Mouse (Mus musculus): ENCODE results near the gene Tmem94. TPM values are rescaled to one million over a fixed set of nuclear protein-coding genes. Genes with fewer than 3 reads are reported as not detected.

Tmem94 gene
- total and polyA plus RNA-seq, 3 experiments, result 23.2 to 64.4 (median 38.9) TPM

DNA sequence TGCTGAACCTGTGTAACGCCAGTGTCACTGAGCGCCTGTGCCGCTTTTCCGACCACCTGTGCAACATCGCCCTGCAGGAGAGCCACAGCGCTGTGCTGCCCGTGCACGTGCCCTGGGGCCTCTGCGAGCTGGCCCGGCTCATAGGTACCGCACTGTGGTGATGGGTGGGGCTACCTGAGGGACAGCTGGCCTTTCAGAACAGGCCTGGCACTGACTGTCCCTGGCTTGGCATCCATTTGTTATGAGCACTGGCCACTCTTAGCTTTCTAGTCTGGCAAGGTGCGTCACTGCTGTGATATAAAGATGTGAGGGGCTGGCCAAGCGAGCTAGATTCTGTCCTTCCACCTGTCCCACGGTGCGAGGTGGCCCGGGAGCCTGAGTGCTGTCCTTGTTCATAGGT is 26.7 kb downstream of the Tmem94 start:
- H3K27ac ChIP-seq (ENCODE audit: control insufficient read depth, low read depth, low read length), result no peak overlapping the region
- DNase-seq (ENCODE audit: low read depth, low spot score), result no peak
- no peak overlapping the region for H3K4me3 ChIP-seq (ENCODE audit: control insufficient read depth in 1 of 2, insufficient read depth in 1 of 2, low read depth in 2 of 2, low read length in 2 of 2)
- H3K36me3 ChIP-seq (ENCODE audit: control insufficient read depth in 1 of 2, insufficient read depth in 2 of 2, low read length in 2 of 2), result peaks cover 0 to 1% of the 10 kb centered on the region in 2 experiments; a peak in 1 of 4 replicates
- no peaks in the 10 kb centered on the region for H3K4me1 ChIP-seq (ENCODE audit: control insufficient read depth in 1 of 2, insufficient read depth in 2 of 2, low read length in 2 of 2)
- no peak for TF ChIP-seq MAFK (IDR thresholded peaks at IDR 0.05; ENCODE audit: borderline replicate concordance, low read depth, low read length)
- TF ChIP-seq GABPA (IDR thresholded peaks at IDR 0.05; ENCODE audit: low read depth, low read length), result no peak
- no peak for TF ChIP-seq USF2 (IDR thresholded peaks at IDR 0.05; ENCODE audit: borderline replicate concordance in 1 of 2, insufficient read depth in 1 of 2, low read depth in 1 of 2, low read length in 2 of 2)
- no peak for TF ChIP-seq MEF2A (IDR thresholded peaks at IDR 0.05; ENCODE audit: extremely low read depth, insufficient replicate concordance, low read depth, low read length, poor library complexity, severe bottlenecking)
- no peak for TF ChIP-seq RAD21 (IDR thresholded peaks at IDR 0.05; ENCODE audit: low read depth, low read length)
- no peak for TF ChIP-seq NELFE (IDR thresholded peaks at IDR 0.05; ENCODE audit: low read depth, low read length)
- TF ChIP-seq HCFC1 (IDR thresholded peaks at IDR 0.05; ENCODE audit: low read depth, low read length), result no peak
- TF ChIP-seq MYB (IDR thresholded peaks at IDR 0.05; ENCODE audit: low read depth, low read length), result no peak
- no peaks in the 10 kb centered on the region for H3K27me3 ChIP-seq (ENCODE audit: control insufficient read depth in 1 of 2, insufficient read depth in 2 of 2, low read length in 2 of 2)
- no peaks in the 10 kb centered on the region for H3K79me2 ChIP-seq (ENCODE audit: control insufficient read depth, insufficient read depth, low read length, poor library complexity)
- no peaks in the 10 kb centered on the region for H3K9me3 ChIP-seq (replicated peaks; ENCODE audit: insufficient read depth, low read length)
- H3K9ac ChIP-seq (ENCODE audit: control insufficient read depth, low read depth, low read length, poor library complexity, severe bottlenecking), result no peak overlapping the region

- Histone ChIP-seq H3K27ac (ENCODE audit: control insufficient read depth, low read depth, low read length) (no peak overlapping the region), H3K27me3 (ENCODE audit: control insufficient read depth in 1 of 2, insufficient read depth in 2 of 2, low read length in 2 of 2) (no peaks in the 10 kb centered on the region), H3K79me2 (ENCODE audit: control insufficient read depth, insufficient read depth, low read length, poor library complexity) (no peaks in the 10 kb centered on the region), H3K4me1 (ENCODE audit: control insufficient read depth in 1 of 2, insufficient read depth in 2 of 2, low read length in 2 of 2) (no peaks in the 10 kb centered on the region), H3K9ac (ENCODE audit: control insufficient read depth, low read depth, low read length, poor library complexity, severe bottlenecking) (no peak overlapping the region), H3K4me3 (ENCODE audit: control insufficient read depth in 1 of 2, insufficient read depth in 1 of 2, low read depth in 2 of 2, low read length in 2 of 2) (no peak overlapping the region), H3K9me3 (replicated peaks; ENCODE audit: insufficient read depth, low read length) (no peaks in the 10 kb centered on the region), H3K36me3 (ENCODE audit: control insufficient read depth in 1 of 2, insufficient read depth in 2 of 2, low read length in 2 of 2) (peaks cover 0 to 1% of the 10 kb centered on the region in 2 experiments; a peak in 1 of 4 replicates)
- DNase-seq (ENCODE audit: low read depth, low spot score), result no peak
- TF ChIP-seq ZNF384 (IDR thresholded peaks at IDR 0.05; ENCODE audit: low read depth, low read length) (no peak), MAZ (IDR thresholded peaks at IDR 0.05; ENCODE audit: low read depth, low read length) (no peak), TAL1 (IDR thresholded peaks at IDR 0.05; ENCODE audit: low read length) (no peak), NRF1 (IDR thresholded peaks at IDR 0.05; ENCODE audit: insufficient read depth, low read depth, low read length, poor library complexity, severe bottlenecking) (no peak), POLR2AphosphoS5 (IDR thresholded peaks at IDR 0.05; ENCODE audit: borderline replicate concordance, low read depth, low read length) (no peak), CHD1 (IDR thresholded peaks at IDR 0.05; ENCODE audit: low read depth, low read length) (no peak), MEF2A (IDR thresholded peaks at IDR 0.05; ENCODE audit: extremely low read depth, insufficient replicate concordance, low read depth, low read length, poor library complexity, severe bottlenecking) (no peak), EP300 (IDR thresholded peaks at IDR 0.05; ENCODE audit: low read depth in 1 of 2, low read length in 2 of 2) (no peak), ELF1 (IDR thresholded peaks at IDR 0.05; ENCODE audit: low read depth, low read length) (no peak), MAX (IDR thresholded peaks at IDR 0.05; ENCODE audit: low read length) (no peak), MXI1 (IDR thresholded peaks at IDR 0.05; ENCODE audit: low read depth, low read length) (no peak), KAT2A (conservative IDR thresholded peaks at IDR 0.05; ENCODE audit: low read depth, low read length) (no peak)
Observed at GRCm38 (mm10) chr11:115792353-115792752, 27.1 kb downstream of the Tmem94 start.
